Mouse (Mus musculus): ENCODE measurements around the gene Ccdc66.
A peak's percentile ranks its signal among the peaks of the same experiment; 100 is the strongest.

Gene Ccdc66

GRCm38 (mm10) chr14:27507894-27508643 is at the start of gene Ccdc66:
TSS of gene Ccdc66 (minus strand) at chr14:27508460.
- DNase-seq (ENCODE audit: extremely low spot score, low spot score) = peak; percentile 100

- DNase-seq (ENCODE audit: extremely low spot score, low spot score) = no peak
Measured at GRCm38 (mm10) chr14:27543838-27544426, 35.7 kb upstream of the Ccdc66 start.

- DNase-seq (ENCODE audit: extremely low spot score, low spot score) = no peak
Measured at GRCm38 (mm10) chr14:27536441-27536840, 28.2 kb upstream of the Ccdc66 start.

GRCm38 (mm10) chr14:27524541-27524940 is 16.3 kb upstream of the Ccdc66 start:
- DNase-seq (ENCODE audit: extremely low spot score, low spot score) = no peak

GRCm38 (mm10) chr14:27508644-27509301 is 513 bp upstream of the Ccdc66 start:
- DNase-seq (ENCODE audit: extremely low spot score, low spot score) = peak; percentile 14

- no peak for DNase-seq (ENCODE audit: extremely low spot score, low spot score)
Measured at GRCm38 (mm10) chr14:27501096-27501495, 7.2 kb downstream of the Ccdc66 start.

GRCm38 (mm10) chr14:27493516-27493915 is 14.7 kb downstream of the Ccdc66 start:
- DNase-seq (ENCODE audit: extremely low spot score, low spot score) = no peak

GRCm38 (mm10) chr14:27491399-27491798 is 16.9 kb downstream of the Ccdc66 start:
- DNase-seq (ENCODE audit: extremely low spot score, low spot score) = no peak

- no peak for DNase-seq (ENCODE audit: extremely low spot score, low spot score)
Measured at GRCm38 (mm10) chr14:27446963-27447362, 61.3 kb downstream of the Ccdc66 start.

- DNase-seq (ENCODE audit: extremely low spot score, low spot score) = no peak
Measured at GRCm38 (mm10) chr14:27444851-27445281, 63.4 kb downstream of the Ccdc66 start.

GRCm38 (mm10) chr14:27440921-27441320 is 67.3 kb downstream of the Ccdc66 start:
- DNase-seq (ENCODE audit: extremely low spot score, low spot score) = no peak

- DNase-seq (ENCODE audit: extremely low spot score, low spot score) = no peak
Measured at GRCm38 (mm10) chr14:27436826-27437225, 71.4 kb downstream of the Ccdc66 start.

- DNase-seq (ENCODE audit: extremely low spot score, low spot score) = no peak
Measured at GRCm38 (mm10) chr14:27436116-27436515, 72.1 kb downstream of the Ccdc66 start.

- DNase-seq (ENCODE audit: extremely low spot score, low spot score) = no peak
Measured at GRCm38 (mm10) chr14:27432064-27432463, 76.2 kb downstream of the Ccdc66 start.
